Mouse (Mus musculus) intestine, postnatal 0 days (tissue): ENCODE results near the gene Fgfr2. TPM values are rescaled to one million over a fixed set of nuclear protein-coding genes. Genes with fewer than 3 reads are reported as not detected.

Experiments
- ATAC-seq: fragments of 200-750 bp; cut with Nextera tagmentation; 2 replicates; pipeline ENCODE4 v1.8.0; 2017; ENCODE audit warnings: mild to moderate bottlenecking, moderate TSS enrichment, moderate library complexity
- H3K27ac ChIP-seq: fragments of 300-500 bp; sonication (generic); 2 replicates; pipeline ENCODE4 v1.5.1; 2014; ENCODE audit warnings: mild to moderate bottlenecking, low read depth, low read length, moderate library complexity
- H3K27me3 ChIP-seq: fragments of 300-500 bp; sonication (generic); replicated peaks from 2 replicates; pipeline ENCODE4 v1.6.1; 2014; ENCODE audit warnings: low read length, mixed read lengths; ENCODE audit not compliant: control insufficient read depth, insufficient read depth
- H3K36me3 ChIP-seq: fragments of 300-500 bp; sonication (generic); 2 replicates; pipeline ENCODE4 v1.6.1; 2014; ENCODE audit warnings: mild to moderate bottlenecking, moderate library complexity; ENCODE audit not compliant: control insufficient read depth, insufficient read depth
- H3K4me1 ChIP-seq: fragments of 300-500 bp; sonication (generic); replicated peaks from 2 replicates; pipeline ENCODE4 v1.6.1; 2014; ENCODE audit warnings: antibody characterized with exemption, low read length, mixed read lengths; ENCODE audit not compliant: control insufficient read depth, insufficient read depth
- H3K4me2 ChIP-seq: fragments of 300-500 bp; sonication (generic); replicated peaks from 2 replicates; pipeline ENCODE4 v1.6.1; 2014; ENCODE audit warnings: low read depth, mild to moderate bottlenecking, moderate library complexity
- H3K4me3 ChIP-seq: fragments of 300-500 bp; sonication (generic); 2 replicates; pipeline ENCODE4 v1.5.1; 2014; ENCODE audit warnings: low read depth, low read length
- H3K9ac ChIP-seq: fragments of 300-500 bp; sonication (generic); 2 replicates; pipeline ENCODE4 v1.6.1; 2014; ENCODE audit warnings: mild to moderate bottlenecking, low read depth, low read length
- H3K9me3 ChIP-seq: fragments of 300-500 bp; sonication (generic); 2 replicates; pipeline ENCODE4 v1.6.1; 2016; ENCODE audit warnings: mixed run types; ENCODE audit not compliant: control insufficient read depth
- CTCF ChIP-seq: sonication (generic); IDR thresholded peaks from 2 replicates; pipeline ENCODE4 v1.5.1; 2016; ENCODE audit warnings: low read depth, mild to moderate bottlenecking, control low read depth, antibody characterized with exemption, moderate library complexity
- WGBS: fragments of 180-500 bp; shearing (Covaris S2); extraction: QIAGEN DNeasy Blood & Tissue Kit; methylation state at CpG from one replicate; pipeline ENCODE4 v1.1.7; 2014; 5-methylcytosine and 5-hydroxymethylcytosine counted together
- polyA plus RNA-seq: library from polyadenylated mRNA; unstranded; fragments of >200 nt; fragmentation: Nextera tagmentation; extraction: Ambion mirVana; gene quantifications from 2 replicates; pipeline ENCODE4 v1.2.1, GENCODE M21; 2015

Gene Fgfr2
- polyA plus RNA-seq, 1 experiment from 2014 or later = 29.5 TPM

GRCm38 (mm10) chr7:132888518-132889249 is 234.5 kb downstream of the Fgfr2 start:
- Histone ChIP-seq H3K4me3 (no peak overlapping the region), H3K9me3 (no peaks in the 10 kb centered on the region), H3K36me3 (peaks cover 9% of the 10 kb centered on the region), H3K27ac (no peak overlapping the region), H3K4me2 (no peak overlapping the region), H3K9ac (no peak overlapping the region), H3K27me3 (no peaks in the 10 kb centered on the region), H3K4me1 (no peaks in the 10 kb centered on the region)
- TF ChIP-seq CTCF = no peak
- WGBS = 59% methylated on average over 4 of the region's 4 CpGs
- no peak for ATAC-seq

DNA sequence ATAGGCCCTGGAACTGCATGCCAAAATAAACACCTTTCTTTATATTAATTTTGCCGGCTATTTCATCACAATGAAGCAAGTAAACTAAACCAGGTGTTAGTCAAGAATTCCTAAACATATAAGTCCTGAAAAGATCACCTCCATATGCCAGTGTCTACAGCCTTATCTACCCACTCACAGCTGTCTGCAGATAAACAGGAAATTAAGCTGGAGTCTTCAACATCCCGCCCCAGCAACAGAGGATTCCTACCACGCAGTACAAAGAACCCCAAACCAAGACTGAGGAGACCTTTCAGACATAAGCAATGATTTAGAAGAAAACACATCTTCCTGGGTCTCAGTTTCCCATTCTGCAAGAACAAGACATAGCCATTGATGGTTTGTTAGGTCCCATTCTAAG is 235.1 kb downstream of the Fgfr2 start:
- no peak overlapping the region for H3K4me3 ChIP-seq
- ATAC-seq = no peak
- TF ChIP-seq CTCF = no peak
- no peaks in the 10 kb centered on the region for H3K9me3 ChIP-seq
- 58% methylated on average over 3 of the region's 3 CpGs for WGBS
- H3K9ac ChIP-seq = no peak overlapping the region
- H3K27me3 ChIP-seq = no peaks in the 10 kb centered on the region
- H3K4me1 ChIP-seq = no peaks in the 10 kb centered on the region
- no peak overlapping the region for H3K4me2 ChIP-seq
- H3K36me3 ChIP-seq = peaks cover 15% of the 10 kb centered on the region
- H3K27ac ChIP-seq = no peak overlapping the region

DNA sequence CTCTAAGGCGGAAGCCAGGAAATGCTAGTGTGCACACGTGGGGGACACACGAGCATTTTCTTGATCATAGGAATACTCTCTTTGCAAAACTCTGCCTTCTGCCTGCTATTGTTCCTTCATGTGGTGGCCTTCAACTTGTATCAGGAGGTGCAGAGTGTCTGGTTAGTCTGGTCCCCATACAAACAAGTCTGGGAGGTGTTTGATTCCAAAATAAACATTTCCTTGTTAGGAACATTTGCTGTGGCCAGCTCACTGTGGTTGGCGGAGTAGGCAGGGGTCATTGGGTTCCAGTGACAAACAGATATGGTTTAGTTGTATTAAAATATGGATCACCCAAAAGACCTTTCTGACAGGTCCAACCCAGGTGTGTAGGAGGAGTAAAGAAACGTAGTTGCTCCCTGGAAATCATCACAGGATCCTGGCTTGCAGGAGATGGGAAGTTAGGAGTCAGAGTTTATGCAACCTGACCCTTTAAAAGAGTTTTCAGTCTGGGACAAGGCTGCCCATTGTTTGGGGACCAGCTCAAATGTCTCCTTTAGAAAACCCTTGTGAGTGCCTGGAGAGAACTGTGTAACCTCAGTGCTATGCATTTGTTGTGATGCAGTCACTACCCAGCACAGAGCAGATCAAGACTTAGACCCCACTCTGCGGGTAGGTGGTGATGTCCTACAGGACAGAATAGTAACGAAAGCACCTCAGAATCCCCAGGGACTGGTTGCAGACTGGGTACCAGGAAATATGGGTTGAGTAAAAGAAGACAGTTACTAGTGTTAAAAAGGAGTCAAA is 235.9 kb downstream of the Fgfr2 start:
- Histone ChIP-seq H3K9ac (no peak overlapping the region), H3K27ac (no peak overlapping the region), H3K9me3 (no peaks in the 10 kb centered on the region), H3K27me3 (no peaks in the 10 kb centered on the region), H3K4me3 (no peak overlapping the region), H3K4me1 (no peaks in the 10 kb centered on the region), H3K36me3 (peaks cover 22% of the 10 kb centered on the region), H3K4me2 (no peak overlapping the region)
- no peak for ATAC-seq
- TF ChIP-seq CTCF = no peak
- WGBS = 55% methylated on average over 7 of the region's 7 CpGs

DNA sequence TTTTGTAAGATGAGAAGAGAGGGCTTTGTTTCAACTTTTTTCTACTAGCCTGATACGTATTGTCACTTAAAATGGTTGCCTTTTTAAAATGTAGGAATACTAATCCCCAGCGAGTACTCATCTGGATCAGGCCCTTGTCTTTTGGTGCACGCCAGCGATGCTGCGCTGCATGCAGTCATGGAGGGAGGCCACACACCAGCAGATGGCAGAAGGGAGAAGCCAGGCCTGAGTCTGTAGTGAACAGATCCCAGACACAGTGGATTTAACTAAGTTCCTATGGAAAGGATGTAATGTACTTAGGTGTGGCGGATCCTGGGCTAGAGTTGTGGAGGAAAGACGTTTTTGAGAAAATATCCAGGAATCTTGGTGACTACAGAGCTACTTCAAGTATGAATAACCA is 239.1 kb downstream of the Fgfr2 start:
- Histone ChIP-seq H3K4me1 (no peaks in the 10 kb centered on the region), H3K36me3 (peaks cover 48% of the 10 kb centered on the region), H3K9me3 (no peaks in the 10 kb centered on the region), H3K4me3 (no peak overlapping the region), H3K27me3 (no peaks in the 10 kb centered on the region), H3K27ac (no peak overlapping the region), H3K9ac (no peak overlapping the region), H3K4me2 (no peak overlapping the region)
- ATAC-seq = no peak
- peak; percentile 54 for TF ChIP-seq CTCF
- WGBS = 91% methylated on average over 7 of the region's 7 CpGs

DNA sequence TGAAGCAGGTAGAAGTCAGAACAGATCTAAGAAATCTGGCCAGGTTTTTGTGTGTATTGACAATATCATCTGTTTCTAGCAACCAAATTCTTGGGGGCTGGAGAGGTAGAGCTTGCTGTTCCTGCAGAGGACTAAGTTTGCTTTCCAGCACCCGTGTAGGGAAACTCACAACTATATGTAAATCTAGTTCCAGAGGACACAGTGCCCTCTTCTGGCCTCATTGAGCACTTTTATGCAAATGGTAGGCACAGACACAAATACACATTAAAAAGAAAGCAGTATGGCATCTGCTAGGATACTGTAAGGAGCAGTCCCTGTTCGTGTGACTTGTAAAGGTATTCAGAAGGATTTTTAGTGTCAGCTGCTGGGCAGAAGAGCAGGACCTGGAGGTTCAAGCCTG is 240.8 kb downstream of the Fgfr2 start:
- no peak overlapping the region for H3K4me3 ChIP-seq
- H3K9me3 ChIP-seq = no peaks in the 10 kb centered on the region
- H3K4me1 ChIP-seq = no peaks in the 10 kb centered on the region
- H3K36me3 ChIP-seq = peaks cover 59% of the 10 kb centered on the region
- peak; percentile 63 for TF ChIP-seq CTCF
- no peak for ATAC-seq
- no peaks in the 10 kb centered on the region for H3K27me3 ChIP-seq
- no peak overlapping the region for H3K4me2 ChIP-seq
- 71% methylated on average over 2 of the region's 2 CpGs for WGBS
- no peak overlapping the region for H3K9ac ChIP-seq
- H3K27ac ChIP-seq = no peak overlapping the region

DNA sequence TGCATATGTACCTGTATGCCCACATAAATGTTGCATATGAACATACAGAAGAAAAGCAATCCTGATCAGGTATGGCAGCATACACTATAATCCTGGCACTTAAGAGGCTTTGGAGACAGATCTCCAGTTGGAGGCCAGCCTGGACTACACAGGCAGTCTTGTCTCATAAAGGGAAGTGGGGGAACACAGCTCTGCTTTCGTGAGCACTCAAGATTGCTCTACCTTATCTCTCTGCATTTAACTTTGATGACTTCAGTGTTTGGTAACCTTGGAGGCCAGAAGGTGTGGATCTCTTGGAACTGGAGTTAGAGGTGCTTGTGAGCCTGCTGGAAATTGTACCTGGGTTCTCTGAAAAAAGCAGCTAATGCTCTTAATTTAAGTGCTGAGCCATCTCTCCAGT is 242.9 kb downstream of the Fgfr2 start:
- no peak for ATAC-seq
- Histone ChIP-seq H3K27ac (no peak overlapping the region), H3K4me3 (no peak overlapping the region), H3K4me1 (no peaks in the 10 kb centered on the region), H3K4me2 (no peak overlapping the region), H3K9me3 (no peaks in the 10 kb centered on the region), H3K27me3 (no peaks in the 10 kb centered on the region), H3K36me3 (peaks cover 80% of the 10 kb centered on the region), H3K9ac (no peak overlapping the region)
- WGBS = 39% methylated on average over 1 of the region's 1 CpGs
- TF ChIP-seq CTCF = no peak
